Mouse (Mus musculus): ENCODE results near the gene Gipc2.

The Gipc2 gene

GRCm38 (mm10) chr3:152190679-152191477, 24.8 kb upstream of the Gipc2 start:
- no peak for DNase-seq (ENCODE audit: low read depth)

GRCm38 (mm10) chr3:152189306-152189705, 23.3 kb upstream of the Gipc2 start:
- DNase-seq (ENCODE audit: low read depth): no peak

GRCm38 (mm10) chr3:152186106-152186505, 20.1 kb upstream of the Gipc2 start:
- DNase-seq (ENCODE audit: low read depth): no peak

GRCm38 (mm10) chr3:152183522-152183921, 17.5 kb upstream of the Gipc2 start:
- DNase-seq (ENCODE audit: low read depth): no peak

GRCm38 (mm10) chr3:152180624-152181023, 14.6 kb upstream of the Gipc2 start:
- DNase-seq (ENCODE audit: low read depth): no peak

- DNase-seq (ENCODE audit: low read depth): no peak
Measured at GRCm38 (mm10) chr3:152179285-152179684, 13.3 kb upstream of the Gipc2 start.

GRCm38 (mm10) chr3:152178816-152179215, 12.8 kb upstream of the Gipc2 start:
- DNase-seq (ENCODE audit: low read depth): no peak

- DNase-seq (ENCODE audit: low read depth): no peak
Measured at GRCm38 (mm10) chr3:152172322-152172935, 6.4 kb upstream of the Gipc2 start.

GRCm38 (mm10) chr3:152171862-152172261, 5.8 kb upstream of the Gipc2 start:
- DNase-seq (ENCODE audit: low read depth): no peak

- DNase-seq (ENCODE audit: low read depth): no peak
Measured at GRCm38 (mm10) chr3:152171236-152171635, 5.2 kb upstream of the Gipc2 start.

GRCm38 (mm10) chr3:152170407-152170806, 4.4 kb upstream of the Gipc2 start:
- no peak for DNase-seq (ENCODE audit: low read depth)

- no peak for DNase-seq (ENCODE audit: low read depth)
Measured at GRCm38 (mm10) chr3:152168007-152168406, 2.0 kb upstream of the Gipc2 start.

- DNase-seq (ENCODE audit: low read depth): no peak
Measured at GRCm38 (mm10) chr3:152166699-152167451, 845 bp upstream of the Gipc2 start.

GRCm38 (mm10) chr3:152165351-152166098, 505 bp downstream of the Gipc2 start:
- no peak for DNase-seq (ENCODE audit: low read depth)

- no peak for DNase-seq (ENCODE audit: low read depth)
Measured at GRCm38 (mm10) chr3:152165014-152165350, 1.0 kb downstream of the Gipc2 start.

GRCm38 (mm10) chr3:152163320-152163719, 2.7 kb downstream of the Gipc2 start:
- no peak for DNase-seq (ENCODE audit: low read depth)

- DNase-seq (ENCODE audit: low read depth): no peak
Measured at GRCm38 (mm10) chr3:152160607-152161006, 5.4 kb downstream of the Gipc2 start.

- DNase-seq (ENCODE audit: low read depth): no peak
Measured at GRCm38 (mm10) chr3:152159321-152159720, 6.7 kb downstream of the Gipc2 start.

GRCm38 (mm10) chr3:152158344-152159291, 7.4 kb downstream of the Gipc2 start:
- no peak for DNase-seq (ENCODE audit: low read depth)

GRCm38 (mm10) chr3:152156816-152157496, 9.1 kb downstream of the Gipc2 start:
- no peak for DNase-seq (ENCODE audit: low read depth)

Measured in fibroblast of lung, adult 2 months (primary cell).